Mouse (Mus musculus) kidney, postnatal 4 days (tissue): ENCODE data around the gene Slc11a2.
A peak's percentile ranks its signal among the peaks of the same experiment; 100 is the strongest.
"Not testable (repeated sequence)": the region's sequence is repeated elsewhere in the genome, so short reads cannot be mapped to it uniquely, and the experiment has no call there.

ENCODE experiments used
- DNase-seq, 2 experiments: peaks; one replicate each; pipeline ENCODE4 v3.0.0; 2021; ENCODE audit warnings: mixed read lengths in 2 of 2

Slc11a2 gene

GRCm38 (mm10) chr15:100346761-100347160 lies 78.1 kb downstream of the Slc11a2 start:
- DNase-seq = peak; percentile 63 to 80

GRCm38 (mm10) chr15:100345484-100345883 lies 79.4 kb downstream of the Slc11a2 start:
- no peak for DNase-seq

DNA sequence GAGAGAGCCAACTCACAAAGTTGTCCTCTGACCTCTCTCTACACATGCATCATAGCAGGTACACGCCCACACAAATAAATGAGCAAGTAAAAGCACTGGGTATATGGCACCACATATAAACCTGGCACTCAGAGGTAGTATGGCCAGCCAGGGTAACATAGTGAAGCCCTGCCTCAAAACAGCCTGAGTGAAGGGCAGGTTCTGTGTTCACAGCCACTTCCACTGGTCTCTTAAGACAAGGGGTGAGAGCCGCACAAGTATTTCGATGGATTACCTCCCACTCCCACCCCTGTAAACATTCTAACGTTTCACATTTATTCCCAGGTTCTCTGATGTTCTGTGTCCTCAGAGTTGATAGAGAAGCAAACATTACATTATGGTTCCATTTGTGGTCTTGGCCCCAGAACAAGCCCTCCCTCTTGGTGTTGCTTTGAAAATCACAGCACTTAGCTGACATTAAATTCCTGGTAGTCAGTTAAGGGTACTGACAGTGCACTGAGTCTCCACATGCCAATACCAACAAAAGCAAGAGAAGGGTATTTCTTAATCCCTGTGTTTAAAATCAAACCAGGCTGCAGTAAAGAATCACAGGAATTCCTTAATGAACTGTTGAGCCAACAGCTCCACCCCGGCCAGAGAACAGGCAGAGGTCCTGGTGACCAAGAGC lies 83.4 kb downstream of the Slc11a2 start:
- DNase-seq = not testable (repeated sequence)
